Mouse (Mus musculus) lung, postnatal 25 days (tissue): ENCODE measurements around the gene Chst12.

Source experiments
- DNase-seq: peaks from one replicate; pipeline ENCODE4 v3.0.0; 2022; ENCODE audit warnings: low spot score

The Chst12 gene

GRCm38 (mm10) chr5:140570223-140570870 is 65.0 kb downstream of the Chst12 start:
- DNase-seq, result no peak

- DNase-seq, result no peak
Observed at GRCm38 (mm10) chr5:140571201-140571600, 65.9 kb downstream of the Chst12 start.

- DNase-seq, result peak; percentile 45
Observed at GRCm38 (mm10) chr5:140571673-140572072, 66.3 kb downstream of the Chst12 start.

- peak; percentile 43 for DNase-seq
Observed at GRCm38 (mm10) chr5:140572611-140573010, 67.3 kb downstream of the Chst12 start.
